Comparison of ENCODE assay signal across 28 mouse cellular contexts in the genomic region with DNA sequence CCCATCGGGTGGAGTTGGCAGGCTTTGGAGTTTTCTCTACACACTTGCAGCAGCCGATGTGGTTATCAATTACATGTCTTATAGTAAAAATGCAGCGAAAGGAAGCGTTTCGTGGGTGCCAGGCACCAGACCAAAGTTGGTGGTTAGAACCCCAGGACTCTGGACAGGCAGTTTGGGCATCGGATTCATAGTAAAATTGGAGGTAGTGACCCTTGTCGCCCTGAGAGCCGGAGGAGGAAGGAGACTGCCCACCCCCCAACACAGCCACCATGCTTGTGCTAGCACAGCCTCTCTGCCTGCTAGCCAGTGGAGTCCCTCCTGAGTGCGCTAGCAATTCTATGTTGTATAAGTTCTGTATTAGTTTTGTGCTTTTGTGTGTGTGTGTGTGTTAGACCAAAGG. TPM values are rescaled to one million over a fixed set of nuclear protein-coding genes. Genes with fewer than 3 reads are reported as not detected.
DNase-seq lines count a peak whose midpoint lies in the region; ATAC-seq and TF ChIP-seq lines count a peak whose summit lies in the region.
"Had no signal": no experiment of that assay in that cellular context is flagged by ENCODE, and none has a peak within 500 bp of the region (broad histone marks: within the 10 kb centered on the region; RNA-seq: fewer than 3 reads in every experiment).

No protein-coding gene starts in this region.

- no peaks in the 10 kb centered on the region for H3K9me3 ChIP-seq in heart, postnatal 0 days (replicated peaks; ENCODE audit: control insufficient read depth, low read length)
- no peaks in the 10 kb centered on the region for H3K9me3 ChIP-seq in heart, embryonic 10.5 days
- no peaks in the 10 kb centered on the region for H3K9me3 ChIP-seq in midbrain, embryonic 11.5 days (ENCODE audit: control insufficient read depth, low read length)
- no peaks in the 10 kb centered on the region for H3K9me3 ChIP-seq in midbrain, embryonic 16.5 days (replicated peaks; ENCODE audit: control insufficient read depth, low read length, poor library complexity, severe bottlenecking)
- H3K9me3 ChIP-seq: embryonic facial prominence, embryonic 10.5 days; embryonic facial prominence, embryonic 13.5 days; forebrain, embryonic 12.5 days; forebrain, embryonic 15.5 days; G1E; heart, embryonic 15.5 days had no signal

- H3K27ac ChIP-seq in heart, postnatal 0 days (ENCODE audit: low read depth): peak overlapping the region; percentile 92
- no peak overlapping the region for H3K27ac ChIP-seq in heart, embryonic 10.5 days
- no peak overlapping the region for H3K27ac ChIP-seq in midbrain, embryonic 11.5 days (ENCODE audit: low read depth, low read length)
- no peak overlapping the region for H3K27ac ChIP-seq in midbrain, embryonic 16.5 days (ENCODE audit: low read length)
- H3K27ac ChIP-seq: embryonic facial prominence, embryonic 10.5 days; embryonic facial prominence, embryonic 13.5 days; forebrain, embryonic 12.5 days; forebrain, embryonic 15.5 days; hindbrain, embryonic 14.5 days; hindbrain, postnatal 0 days had no signal

- peak; percentile 89 for DNase-seq in heart, adult 11 months
- no peak for DNase-seq in heart, postnatal 14 days
- no peak for DNase-seq in heart, postnatal 0 days (ENCODE audit: low spot score)
- DNase-seq in heart, embryonic 10.5 days (ENCODE audit: low spot score): no peak
- DNase-seq in midbrain, embryonic 11.5 days (ENCODE audit: low spot score, missing footprints): peak; percentile 51
- DNase-seq: adrenal gland, adult 2 months; B cell, adult 2 months; cerebellum, adult 8-10 months; cerebellum, postnatal 10 days; cerebellum, postnatal 36 days; embryo, embryonic 11 days; kidney, adult 18-20 months had no signal

- WGBS in heart, postnatal 0 days: 81% methylated on average over 9 of the region's 9 CpGs
- 85% methylated on average over 9 of the region's 9 CpGs for WGBS in heart, embryonic 10.5 days
- WGBS in midbrain, embryonic 11.5 days: 84% methylated on average over 9 of the region's 9 CpGs
- WGBS in midbrain, embryonic 16.5 days: 82% methylated on average over 9 of the region's 9 CpGs

- 0 out of 2 replicates have a peak overlapping the region, but pooled peaks have one; percentile 4 for H3K9ac ChIP-seq in heart, postnatal 0 days (replicated peaks; ENCODE audit: low read depth, low read length)
- H3K9ac ChIP-seq in midbrain, embryonic 11.5 days (ENCODE audit: low read length): no peak overlapping the region
- H3K9ac ChIP-seq in midbrain, embryonic 16.5 days (ENCODE audit: low read depth, low read length): no peak overlapping the region
- H3K9ac ChIP-seq: forebrain, embryonic 12.5 days; forebrain, embryonic 15.5 days; heart, embryonic 15.5 days; hindbrain, embryonic 14.5 days had no signal

- ATAC-seq in heart, postnatal 0 days (ENCODE audit: insufficient read depth, low read depth): no peak
- no peak for ATAC-seq in midbrain, embryonic 11.5 days (ENCODE audit: low FRiP score)
- ATAC-seq in midbrain, embryonic 16.5 days: no peak
- ATAC-seq: forebrain, embryonic 15.5 days; hindbrain, postnatal 0 days; inflammation-experienced regulatory T-cells, adult 6 months; intestine, embryonic 16.5 days had no signal

- peaks cover 18% of the 10 kb centered on the region for H3K36me3 ChIP-seq in heart, postnatal 0 days (replicated peaks; ENCODE audit: control insufficient read depth, insufficient read depth, low read length)
- peaks cover 24% of the 10 kb centered on the region; the same call in 1 of the 2 replicates for H3K36me3 ChIP-seq in heart, embryonic 10.5 days
- H3K36me3 ChIP-seq in midbrain, embryonic 11.5 days (ENCODE audit: control insufficient read depth, insufficient read depth, low read length): no peaks in the 10 kb centered on the region
- H3K36me3 ChIP-seq in midbrain, embryonic 16.5 days (ENCODE audit: control insufficient read depth, insufficient read depth, low read length): peaks cover 2% of the 10 kb centered on the region; the same call in 1 of the 2 replicates

- TF ChIP-seq EP300 in heart, postnatal 0 days (IDR thresholded peaks at IDR 0.05; ENCODE audit: low read depth): no peak

- no peaks in the 10 kb centered on the region for H3K27me3 ChIP-seq in heart, postnatal 0 days (ENCODE audit: control insufficient read depth, insufficient read depth, low read length)
- H3K27me3 ChIP-seq in heart, embryonic 10.5 days (ENCODE audit: insufficient read depth, poor library complexity, severe bottlenecking): no peaks in the 10 kb centered on the region
- H3K27me3 ChIP-seq in midbrain, embryonic 11.5 days (ENCODE audit: control insufficient read depth, insufficient read depth, low read length): no peaks in the 10 kb centered on the region
- H3K27me3 ChIP-seq in midbrain, embryonic 16.5 days (ENCODE audit: control insufficient read depth, insufficient read depth, low read depth, low read length): no peaks in the 10 kb centered on the region
- H3K27me3 ChIP-seq: CH12.LX; embryonic facial prominence, embryonic 13.5 days; forebrain, embryonic 12.5 days; forebrain, embryonic 15.5 days; heart, embryonic 15.5 days had no signal

- no peak overlapping the region for H3K4me3 ChIP-seq in heart, postnatal 0 days (ENCODE audit: low read depth, low read length)
- H3K4me3 ChIP-seq in heart, embryonic 10.5 days: no peak overlapping the region
- H3K4me3 ChIP-seq in midbrain, embryonic 11.5 days (ENCODE audit: low read depth, low read length): no peak overlapping the region
- H3K4me3 ChIP-seq in midbrain, embryonic 16.5 days (ENCODE audit: low read depth, low read length): no peak overlapping the region
- H3K4me3 ChIP-seq: embryonic facial prominence, embryonic 10.5 days; embryonic facial prominence, embryonic 13.5 days; erythroblast, embryonic 14.5 days; forebrain, embryonic 12.5 days; forebrain, embryonic 15.5 days; heart, embryonic 15.5 days had no signal

- intact Hi-C loops in heart, postnatal 14 days (cut with DNase I): no loop called here

- H3K4me2 ChIP-seq in heart, postnatal 0 days (ENCODE audit: low read depth, low read length): no peak overlapping the region
- no peak overlapping the region for H3K4me2 ChIP-seq in midbrain, embryonic 11.5 days
- H3K4me2 ChIP-seq in midbrain, embryonic 16.5 days (ENCODE audit: low read length): no peak overlapping the region
- H3K4me2 ChIP-seq: embryonic facial prominence, embryonic 13.5 days; forebrain, embryonic 12.5 days; forebrain, embryonic 15.5 days; heart, embryonic 11.5 days; heart, embryonic 15.5 days; hindbrain, embryonic 14.5 days had no signal

- no peak for TF ChIP-seq CTCF in heart, postnatal 0 days (IDR thresholded peaks at IDR 0.05; ENCODE audit: low read depth)

- H3K4me1 ChIP-seq in heart, postnatal 0 days (ENCODE audit: control insufficient read depth, insufficient read depth): peaks cover 32% of the 10 kb centered on the region
- H3K4me1 ChIP-seq in heart, embryonic 10.5 days: peaks cover 39% of the 10 kb centered on the region
- H3K4me1 ChIP-seq in midbrain, embryonic 11.5 days (ENCODE audit: control insufficient read depth, insufficient read depth, low read length): peaks cover 8% of the 10 kb centered on the region
- peaks cover 11% of the 10 kb centered on the region for H3K4me1 ChIP-seq in midbrain, embryonic 16.5 days (ENCODE audit: control insufficient read depth, insufficient read depth, low read length)

RNA-seq across cellular contexts. Expression of gene Mlycd, which starts 3.9 kb away (rescaled TPM):
- 100 to 1,000 TPM; 102 to 110 TPM for total RNA-seq in heart, postnatal 14 days (2021)
- total RNA-seq in heart, postnatal 0 days (2014; rRNA removed; ENCODE audit: low replicate concordance): 72.2 and 109 TPM in 2 replicates
- polyA plus RNA-seq in heart, postnatal 0 days (2015; fragmentation: Nextera tagmentation; extraction: Ambion mirVana): 75.1 and 77.5 TPM in 2 replicates
- polyA plus RNA-seq in heart, embryonic 10.5 days (2016; fragmentation: Nextera tagmentation; extraction: Ambion mirVana): 15.2 and 17.7 TPM in 2 replicates
- 11.3 and 11.6 TPM in 2 replicates for polyA plus RNA-seq in midbrain, embryonic 11.5 days (2014; fragmentation: Nextera tagmentation; extraction: Ambion mirVana)
- 13.9 and 15.0 TPM in 2 replicates for polyA plus RNA-seq in midbrain, embryonic 16.5 days (2015; fragmentation: Nextera tagmentation; extraction: Ambion mirVana)

RNA-seq across cellular contexts. Expression of gene Osgin1, which starts 35.4 kb away (rescaled TPM):
- 1 to 10 TPM; 1.3 to 2.5 TPM for total RNA-seq in heart, postnatal 14 days (2021)
- total RNA-seq in heart, postnatal 0 days (2014; rRNA removed; ENCODE audit: low replicate concordance): not detected in 2 replicates
- polyA plus RNA-seq in heart, postnatal 0 days (2015; fragmentation: Nextera tagmentation; extraction: Ambion mirVana): 0.38 and 1.0 TPM in 2 replicates
- 0.20 and 2.7 TPM in 2 replicates for polyA plus RNA-seq in heart, embryonic 10.5 days (2016; fragmentation: Nextera tagmentation; extraction: Ambion mirVana)
- 0.21 and 0.26 TPM in 2 replicates for polyA plus RNA-seq in midbrain, embryonic 11.5 days (2014; fragmentation: Nextera tagmentation; extraction: Ambion mirVana)
- 0.45 TPM in 2 replicates for polyA plus RNA-seq in midbrain, embryonic 16.5 days (2015; fragmentation: Nextera tagmentation; extraction: Ambion mirVana)
- total RNA-seq: hindbrain, postnatal 0 days had no signal

RNA-seq across cellular contexts. Expression of gene Necab2, which starts 48.0 kb away (rescaled TPM):
- total RNA-seq in heart, postnatal 14 days (2021): not detected
- total RNA-seq in heart, postnatal 0 days (2014; rRNA removed; ENCODE audit: low replicate concordance): not detected in 2 replicates
- 0.07 TPM in 1 of 2 replicates, not detected in the other for polyA plus RNA-seq in heart, postnatal 0 days (2015; fragmentation: Nextera tagmentation; extraction: Ambion mirVana)
- polyA plus RNA-seq in heart, embryonic 10.5 days (2016; fragmentation: Nextera tagmentation; extraction: Ambion mirVana): 1.9 and 3.4 TPM in 2 replicates
- 18.9 and 20.3 TPM in 2 replicates for polyA plus RNA-seq in midbrain, embryonic 11.5 days (2014; fragmentation: Nextera tagmentation; extraction: Ambion mirVana)
- polyA plus RNA-seq in midbrain, embryonic 16.5 days (2015; fragmentation: Nextera tagmentation; extraction: Ambion mirVana): 65.7 and 85.9 TPM in 2 replicates
- total RNA-seq: CH12.LX; G1E; heart, adult 18-20 months; heart, postnatal 36 days had no signal
- polyA plus RNA-seq: erythroblast, embryonic 14.5 days; G1E; inflammation-experienced regulatory T-cells, adult 6 months had no signal

RNA-seq across cellular contexts. Expression of gene Hsbp1, which starts 54.3 kb away (rescaled TPM):
- total RNA-seq in heart, postnatal 14 days (2021): 100 to 1,000 TPM; 159 to 166 TPM
- 131 and 134 TPM in 2 replicates for total RNA-seq in heart, postnatal 0 days (2014; rRNA removed; ENCODE audit: low replicate concordance)
- 328 and 340 TPM in 2 replicates for polyA plus RNA-seq in heart, postnatal 0 days (2015; fragmentation: Nextera tagmentation; extraction: Ambion mirVana)
- polyA plus RNA-seq in heart, embryonic 10.5 days (2016; fragmentation: Nextera tagmentation; extraction: Ambion mirVana): 250 and 267 TPM in 2 replicates
- 370 and 374 TPM in 2 replicates for polyA plus RNA-seq in midbrain, embryonic 11.5 days (2014; fragmentation: Nextera tagmentation; extraction: Ambion mirVana)
- 860 and 970 TPM in 2 replicates for polyA plus RNA-seq in midbrain, embryonic 16.5 days (2015; fragmentation: Nextera tagmentation; extraction: Ambion mirVana)

Comparison
In these comparisons a context has a peak if more than half of its experiments do, and no peak if none do; other contexts are left out.
1. DNase-seq: peak in heart, adult 11 months (single experiment) and midbrain, embryonic 11.5 days (single experiment); none in heart, postnatal 14 days (0 of 2), heart, postnatal 0 days (single experiment) and heart, embryonic 10.5 days (single experiment).